Mouse (Mus musculus): Measurements from ENCODE around the gene Trim14. TPM values are rescaled to one million over a fixed set of nuclear protein-coding genes. Genes with fewer than 3 reads are reported as not detected.

The Trim14 gene
- polyA plus RNA-seq, 1 experiment from 2014 or later, result 4.9 TPM

- no peak for ATAC-seq (ENCODE audit: insufficient number of reproducible peaks, insufficient read depth, low FRiP score, low read depth)
Observed at GRCm38 (mm10) chr4:46566931-46567671, 31.2 kb upstream of the Trim14 start.

GRCm38 (mm10) chr4:46565393-46565955, 29.5 kb upstream of the Trim14 start:
- ATAC-seq (ENCODE audit: insufficient number of reproducible peaks, insufficient read depth, low FRiP score, low read depth), result no peak
- Histone ChIP-seq H3K27ac (ENCODE audit: low read length) (no peak overlapping the region), H3K9me3 (ENCODE audit: control insufficient read depth, low read depth, low read length) (no peaks in the 10 kb centered on the region), H3K4me3 (ENCODE audit: low read depth, low read length) (no peak overlapping the region), H3K9ac (replicated peaks; ENCODE audit: low read depth, low read length) (no peak overlapping the region), H3K36me3 (ENCODE audit: control insufficient read depth, insufficient read depth, low read length) (no peaks in the 10 kb centered on the region), H3K4me2 (replicated peaks; ENCODE audit: low read depth, low read length) (no peak overlapping the region), H3K27me3 (ENCODE audit: control insufficient read depth, insufficient read depth, low read length) (no peaks in the 10 kb centered on the region), H3K4me1 (ENCODE audit: control insufficient read depth, insufficient read depth, low read length) (no peaks in the 10 kb centered on the region)
- 93% methylated on average over 4 of the region's 4 CpGs for WGBS

More at GRCm38 (mm10) chr4:46566931-46567671, 31.2 kb upstream of the Trim14 start:
- Histone ChIP-seq H3K27me3 (ENCODE audit: control insufficient read depth, insufficient read depth, low read length) (no peaks in the 10 kb centered on the region), H3K4me3 (ENCODE audit: low read depth, low read length) (no peak overlapping the region), H3K9ac (replicated peaks; ENCODE audit: low read depth, low read length) (no peak overlapping the region), H3K4me1 (ENCODE audit: control insufficient read depth, insufficient read depth, low read length) (no peaks in the 10 kb centered on the region), H3K27ac (ENCODE audit: low read length) (no peak overlapping the region), H3K9me3 (ENCODE audit: control insufficient read depth, low read depth, low read length) (no peaks in the 10 kb centered on the region), H3K4me2 (replicated peaks; ENCODE audit: low read depth, low read length) (no peak overlapping the region), H3K36me3 (ENCODE audit: control insufficient read depth, insufficient read depth, low read length) (no peaks in the 10 kb centered on the region)
- WGBS, result 78% methylated on average over 8 of the region's 8 CpGs

- WGBS, result 84% methylated on average over 4 of the region's 4 CpGs
- no peak for ATAC-seq (ENCODE audit: insufficient number of reproducible peaks, insufficient read depth, low FRiP score, low read depth)
- Histone ChIP-seq H3K27ac (ENCODE audit: low read length) (no peak overlapping the region), H3K27me3 (ENCODE audit: control insufficient read depth, insufficient read depth, low read length) (no peaks in the 10 kb centered on the region), H3K4me1 (ENCODE audit: control insufficient read depth, insufficient read depth, low read length) (no peaks in the 10 kb centered on the region), H3K36me3 (ENCODE audit: control insufficient read depth, insufficient read depth, low read length) (no peaks in the 10 kb centered on the region), H3K4me2 (replicated peaks; ENCODE audit: low read depth, low read length) (no peak overlapping the region), H3K4me3 (ENCODE audit: low read depth, low read length) (no peak overlapping the region), H3K9me3 (ENCODE audit: control insufficient read depth, low read depth, low read length) (no peaks in the 10 kb centered on the region), H3K9ac (replicated peaks; ENCODE audit: low read depth, low read length) (no peak overlapping the region)
Observed at GRCm38 (mm10) chr4:46564247-46564646, 28.3 kb upstream of the Trim14 start.

GRCm38 (mm10) chr4:46563847-46564246, 27.9 kb upstream of the Trim14 start:
- H3K36me3 ChIP-seq (ENCODE audit: control insufficient read depth, insufficient read depth, low read length), result no peaks in the 10 kb centered on the region
- WGBS, result 56% methylated on average over 10 of the region's 10 CpGs
- no peak overlapping the region for H3K9ac ChIP-seq (replicated peaks; ENCODE audit: low read depth, low read length)
- no peak overlapping the region for H3K4me3 ChIP-seq (ENCODE audit: low read depth, low read length)
- no peak overlapping the region for H3K27ac ChIP-seq (ENCODE audit: low read length)
- H3K9me3 ChIP-seq (ENCODE audit: control insufficient read depth, low read depth, low read length), result no peaks in the 10 kb centered on the region
- ATAC-seq (ENCODE audit: insufficient number of reproducible peaks, insufficient read depth, low FRiP score, low read depth), result no peak
- no peaks in the 10 kb centered on the region for H3K27me3 ChIP-seq (ENCODE audit: control insufficient read depth, insufficient read depth, low read length)
- H3K4me1 ChIP-seq (ENCODE audit: control insufficient read depth, insufficient read depth, low read length), result no peaks in the 10 kb centered on the region
- H3K4me2 ChIP-seq (replicated peaks; ENCODE audit: low read depth, low read length), result no peak overlapping the region

GRCm38 (mm10) chr4:46562841-46563240, 26.9 kb upstream of the Trim14 start:
- no peaks in the 10 kb centered on the region for H3K27me3 ChIP-seq (ENCODE audit: control insufficient read depth, insufficient read depth, low read length)
- no peaks in the 10 kb centered on the region for H3K4me1 ChIP-seq (ENCODE audit: control insufficient read depth, insufficient read depth, low read length)
- H3K36me3 ChIP-seq (ENCODE audit: control insufficient read depth, insufficient read depth, low read length), result no peaks in the 10 kb centered on the region
- ATAC-seq (ENCODE audit: insufficient number of reproducible peaks, insufficient read depth, low FRiP score, low read depth), result no peak
- no peak overlapping the region for H3K4me2 ChIP-seq (replicated peaks; ENCODE audit: low read depth, low read length)
- H3K4me3 ChIP-seq (ENCODE audit: low read depth, low read length), result no peak overlapping the region
- no peaks in the 10 kb centered on the region for H3K9me3 ChIP-seq (ENCODE audit: control insufficient read depth, low read depth, low read length)
- WGBS, result 94% methylated on average over 14 of the region's 14 CpGs
- H3K27ac ChIP-seq (ENCODE audit: low read length), result no peak overlapping the region
- no peak overlapping the region for H3K9ac ChIP-seq (replicated peaks; ENCODE audit: low read depth, low read length)

- H3K4me1 ChIP-seq (ENCODE audit: control insufficient read depth, insufficient read depth, low read length), result no peaks in the 10 kb centered on the region
- no peak overlapping the region for H3K4me2 ChIP-seq (replicated peaks; ENCODE audit: low read depth, low read length)
- no peak overlapping the region for H3K27ac ChIP-seq (ENCODE audit: low read length)
- no peak for ATAC-seq (ENCODE audit: insufficient number of reproducible peaks, insufficient read depth, low FRiP score, low read depth)
- WGBS, result 79% methylated on average over 5 of the region's 5 CpGs
- no peaks in the 10 kb centered on the region for H3K36me3 ChIP-seq (ENCODE audit: control insufficient read depth, insufficient read depth, low read length)
- H3K27me3 ChIP-seq (ENCODE audit: control insufficient read depth, insufficient read depth, low read length), result no peaks in the 10 kb centered on the region
- no peaks in the 10 kb centered on the region for H3K9me3 ChIP-seq (ENCODE audit: control insufficient read depth, low read depth, low read length)
- no peak overlapping the region for H3K4me3 ChIP-seq (ENCODE audit: low read depth, low read length)
- no peak overlapping the region for H3K9ac ChIP-seq (replicated peaks; ENCODE audit: low read depth, low read length)
Observed at GRCm38 (mm10) chr4:46562037-46562436, 26.1 kb upstream of the Trim14 start.

GRCm38 (mm10) chr4:46560069-46560705, 24.2 kb upstream of the Trim14 start:
- no peak overlapping the region for H3K9ac ChIP-seq (replicated peaks; ENCODE audit: low read depth, low read length)

GRCm38 (mm10) chr4:46558672-46559667, 23.0 kb upstream of the Trim14 start:
- no peak overlapping the region for H3K4me2 ChIP-seq (replicated peaks; ENCODE audit: low read depth, low read length)
- 55% methylated on average over 22 of the region's 22 CpGs for WGBS

More at GRCm38 (mm10) chr4:46560069-46560705, 24.2 kb upstream of the Trim14 start:
- H3K27me3 ChIP-seq (ENCODE audit: control insufficient read depth, insufficient read depth, low read length), result no peaks in the 10 kb centered on the region
- no peaks in the 10 kb centered on the region for H3K36me3 ChIP-seq (ENCODE audit: control insufficient read depth, insufficient read depth, low read length)
- H3K27ac ChIP-seq (ENCODE audit: low read length), result no peak overlapping the region
- H3K9me3 ChIP-seq (ENCODE audit: control insufficient read depth, low read depth, low read length), result no peaks in the 10 kb centered on the region
- no peaks in the 10 kb centered on the region for H3K4me1 ChIP-seq (ENCODE audit: control insufficient read depth, insufficient read depth, low read length)
- no peak overlapping the region for H3K4me3 ChIP-seq (ENCODE audit: low read depth, low read length)
- no peak for ATAC-seq (ENCODE audit: insufficient number of reproducible peaks, insufficient read depth, low FRiP score, low read depth)
- WGBS, result 70% methylated on average over 14 of the region's 14 CpGs
- H3K4me2 ChIP-seq (replicated peaks; ENCODE audit: low read depth, low read length), result no peak overlapping the region

More at GRCm38 (mm10) chr4:46558672-46559667, 23.0 kb upstream of the Trim14 start:
- Histone ChIP-seq H3K27ac (ENCODE audit: low read length) (no peak overlapping the region), H3K4me1 (ENCODE audit: control insufficient read depth, insufficient read depth, low read length) (no peaks in the 10 kb centered on the region), H3K36me3 (ENCODE audit: control insufficient read depth, insufficient read depth, low read length) (no peaks in the 10 kb centered on the region), H3K9ac (replicated peaks; ENCODE audit: low read depth, low read length) (no peak overlapping the region), H3K9me3 (ENCODE audit: control insufficient read depth, low read depth, low read length) (no peaks in the 10 kb centered on the region), H3K4me3 (ENCODE audit: low read depth, low read length) (no peak overlapping the region), H3K27me3 (ENCODE audit: control insufficient read depth, insufficient read depth, low read length) (no peaks in the 10 kb centered on the region)
- no peak for ATAC-seq (ENCODE audit: insufficient number of reproducible peaks, insufficient read depth, low FRiP score, low read depth)

Data from stomach, embryonic 14.5 days (tissue).